ENCODE assay signal across 13 mouse cellular contexts in the genomic region with DNA sequence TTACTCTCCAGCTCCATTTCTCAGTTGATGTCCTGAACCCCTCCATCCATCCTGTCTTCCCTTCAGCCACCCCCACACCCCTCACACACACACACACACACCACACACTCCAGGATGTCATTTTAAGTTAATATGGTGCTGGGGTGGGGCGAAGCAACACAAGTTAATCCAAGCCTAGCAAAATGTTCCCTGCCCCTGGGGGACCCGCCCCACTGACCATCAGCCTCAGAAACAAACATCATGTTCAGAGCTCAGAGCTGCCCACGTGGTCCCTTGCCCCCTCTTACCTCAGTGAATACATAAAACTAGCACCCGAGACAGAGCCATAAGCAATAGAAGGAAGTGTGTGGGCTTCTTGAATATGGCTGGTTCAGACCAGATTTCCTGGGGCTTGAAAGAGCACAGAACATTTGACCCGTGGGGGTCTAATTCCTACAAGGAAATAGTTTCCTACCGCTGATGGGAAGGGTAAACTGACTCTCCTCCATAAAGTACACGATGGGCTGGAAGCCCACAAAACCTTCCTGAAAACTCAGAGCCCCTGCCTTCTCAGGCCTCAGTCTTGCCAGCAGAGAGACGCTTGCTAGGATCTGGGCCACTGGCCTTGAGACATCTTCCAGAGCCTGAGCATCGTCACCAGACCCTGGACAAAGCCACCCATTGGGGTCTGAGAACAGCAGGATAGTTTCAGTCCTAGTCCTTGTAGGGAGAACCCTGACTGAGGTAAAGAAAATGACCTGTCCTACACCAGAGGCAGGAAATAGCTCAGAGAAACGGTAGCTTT. TPM values are rescaled to one million over a fixed set of nuclear protein-coding genes. Genes with fewer than 3 reads are reported as not detected.
DNase-seq lines count a peak whose midpoint lies in the region; ATAC-seq and TF ChIP-seq lines count a peak whose summit lies in the region.
"Had no signal": no experiment of that assay in that cellular context is flagged by ENCODE, and none has a peak within 500 bp of the region (broad histone marks: within the 10 kb centered on the region; RNA-seq: fewer than 3 reads in every experiment).

No protein-coding gene starts in this region.

- peak overlapping the region; percentile 89 for H3K27ac ChIP-seq in heart, embryonic 15.5 days
- H3K27ac ChIP-seq in heart, embryonic 10.5 days, result no peak overlapping the region; the same call in 1 of the 2 replicates
- 0 out of 2 replicates have a peak overlapping the region, but pooled peaks have one; percentile 14 for H3K27ac ChIP-seq in testis, adult 2 months (ENCODE audit: control insufficient read depth, insufficient read depth, low read depth, low read length)

- peaks cover 3% of the 10 kb centered on the region; the same call in 1 of the 2 replicates for H3K36me3 ChIP-seq in heart, embryonic 15.5 days
- peaks cover 16% of the 10 kb centered on the region; the same call in 1 of the 2 replicates for H3K36me3 ChIP-seq in heart, embryonic 10.5 days
- no peaks in the 10 kb centered on the region; the same call in 1 of the 2 replicates for H3K36me3 ChIP-seq in testis, adult 2 months (ENCODE audit: control insufficient read depth, insufficient read depth, low read length)

- ATAC-seq in heart, embryonic 15.5 days (replicated peaks; ENCODE audit: insufficient number of reproducible peaks, insufficient read depth, low FRiP score, low read depth), result no peak
- ATAC-seq in megakaryocyte-erythroid progenitor cell, adult 5-6 weeks (replicated peaks; ENCODE audit: low FRiP score, low TSS enrichment, poor library complexity, severe bottlenecking), result no peak

- no peak for TF ChIP-seq POLR2A in testis, adult 2 months (IDR thresholded peaks at IDR 0.05; ENCODE audit: control insufficient read depth, low read depth, low read length)

- H3K4me1 ChIP-seq in heart, embryonic 15.5 days (replicated peaks), result peaks cover 91% of the 10 kb centered on the region
- H3K4me1 ChIP-seq in heart, embryonic 10.5 days, result peaks cover 88% of the 10 kb centered on the region
- H3K4me1 ChIP-seq in testis, adult 2 months (ENCODE audit: control insufficient read depth, insufficient read depth, low read length), result peaks cover 11% of the 10 kb centered on the region

- H3K4me2 ChIP-seq in heart, embryonic 15.5 days, result no peak overlapping the region

- peak; percentile 2 for DNase-seq in adrenal gland, postnatal 10 days
- DNase-seq in adrenal gland, postnatal 14 days, result no peak
- DNase-seq in heart, embryonic 10.5 days (ENCODE audit: low spot score), result no peak
- DNase-seq in testis, postnatal 10 days (ENCODE audit: low spot score), result no peak
- DNase-seq in right cerebral cortex, postnatal 14 days, result no peak
- DNase-seq: forebrain, postnatal 0 days; thymus, adult 18-20 months had no signal

- no peak overlapping the region for H3K4me3 ChIP-seq in heart, embryonic 15.5 days
- H3K4me3 ChIP-seq in heart, embryonic 10.5 days, result no peak overlapping the region
- H3K4me3 ChIP-seq in testis, adult 2 months (ENCODE audit: control insufficient read depth, low read depth, low read length), result no peak overlapping the region

- WGBS in heart, embryonic 15.5 days, result 63% methylated on average over 10 of the region's 10 CpGs
- WGBS in heart, embryonic 10.5 days, result 70% methylated on average over 10 of the region's 10 CpGs

- no peak overlapping the region for H3K9ac ChIP-seq in heart, embryonic 15.5 days
- H3K9ac ChIP-seq: forebrain, postnatal 0 days had no signal

- no peaks in the 10 kb centered on the region for H3K27me3 ChIP-seq in heart, embryonic 15.5 days
- H3K27me3 ChIP-seq in heart, embryonic 10.5 days (ENCODE audit: insufficient read depth, poor library complexity, severe bottlenecking), result peaks cover 11% of the 10 kb centered on the region; the same call in 1 of the 2 replicates
- no peaks in the 10 kb centered on the region for H3K27me3 ChIP-seq in testis, adult 2 months (ENCODE audit: control insufficient read depth, insufficient read depth, low read length)

- no peaks in the 10 kb centered on the region for H3K9me3 ChIP-seq in heart, embryonic 15.5 days (replicated peaks)
- no peaks in the 10 kb centered on the region for H3K9me3 ChIP-seq in heart, embryonic 10.5 days
- H3K9me3 ChIP-seq: G1E had no signal

- TF ChIP-seq CTCF in testis, adult 2 months (IDR thresholded peaks at IDR 0.05; ENCODE audit: control insufficient read depth, insufficient read depth, insufficient replicate concordance, low read depth, low read length), result no peak

RNA-seq across cellular contexts. Expression of gene Usp2, which starts 13.4 kb away (rescaled TPM):
- 10 to 100 TPM; 36.4 to 52.2 TPM for total RNA-seq in adrenal gland, postnatal 10 days (2021)
- 49.5 and 54.9 TPM in 2 replicates for total RNA-seq in adrenal gland, postnatal 14 days (2021)
- 69.9 and 74.9 TPM in 2 replicates for polyA plus RNA-seq in heart, embryonic 15.5 days (2015; fragmentation: Nextera tagmentation; extraction: Ambion mirVana)
- polyA plus RNA-seq in heart, embryonic 10.5 days (2016; fragmentation: Nextera tagmentation; extraction: Ambion mirVana), result 36.1 and 59.0 TPM in 2 replicates
- polyA plus RNA-seq in testis, adult 2 months (2012; rRNA removed), result 597 and 615 TPM in 2 replicates
- total RNA-seq in megakaryocyte-erythroid progenitor cell, adult 5-6 weeks (2014; fragmentation: Nextera tagmentation), result 0.35 and 2.1 TPM in 2 replicates
- 0.15 and 1.8 TPM in 2 replicates for total RNA-seq in megakaryocyte-erythroid progenitor cell, adult 5-6 weeks (2017)

RNA-seq across cellular contexts. Expression of gene Mfrp, which starts 21.3 kb away (rescaled TPM):
- total RNA-seq in adrenal gland, postnatal 10 days (2021), result under 1 TPM in 1 of 2 experiments, not detected in 1; 0.30 TPM
- not detected in 2 replicates for total RNA-seq in adrenal gland, postnatal 14 days (2021)
- polyA plus RNA-seq in heart, embryonic 15.5 days (2015; fragmentation: Nextera tagmentation; extraction: Ambion mirVana), result not detected in 2 replicates
- polyA plus RNA-seq in heart, embryonic 10.5 days (2016; fragmentation: Nextera tagmentation; extraction: Ambion mirVana), result 0.21 TPM in 1 of 2 replicates, not detected in the other
- 1.4 and 3.4 TPM in 2 replicates for polyA plus RNA-seq in testis, adult 2 months (2012; rRNA removed)
- total RNA-seq in megakaryocyte-erythroid progenitor cell, adult 5-6 weeks (2014; fragmentation: Nextera tagmentation), result 0.30 TPM in 1 of 2 replicates, not detected in the other
- total RNA-seq in megakaryocyte-erythroid progenitor cell, adult 5-6 weeks (2017), result not detected in 2 replicates
- total RNA-seq: G1E; hematopoietic stem cell, adult 5-6 weeks had no signal
- polyA plus RNA-seq: G1E had no signal

RNA-seq across cellular contexts. Expression of gene C1qtnf5, which starts 26.9 kb away (rescaled TPM):
- 10 to 100 TPM; 16.7 to 21.9 TPM for total RNA-seq in adrenal gland, postnatal 10 days (2021)
- 11.1 and 14.9 TPM in 2 replicates for total RNA-seq in adrenal gland, postnatal 14 days (2021)
- polyA plus RNA-seq in heart, embryonic 15.5 days (2015; fragmentation: Nextera tagmentation; extraction: Ambion mirVana), result 3.8 TPM in 2 replicates
- 0.50 TPM in 1 of 2 replicates, not detected in the other for polyA plus RNA-seq in heart, embryonic 10.5 days (2016; fragmentation: Nextera tagmentation; extraction: Ambion mirVana)
- polyA plus RNA-seq in testis, adult 2 months (2012; rRNA removed), result 2.0 and 3.1 TPM in 2 replicates
- total RNA-seq in megakaryocyte-erythroid progenitor cell, adult 5-6 weeks (2014; fragmentation: Nextera tagmentation), result not detected in 2 replicates
- total RNA-seq in megakaryocyte-erythroid progenitor cell, adult 5-6 weeks (2017), result not detected in 2 replicates
- total RNA-seq: G1E; hematopoietic stem cell, adult 5-6 weeks had no signal

RNA-seq across cellular contexts. Expression of gene Gm49380, which starts 33.1 kb away (rescaled TPM):
- under 1 TPM in 1 of 2 experiments, not detected in 1; 0.51 TPM for total RNA-seq in adrenal gland, postnatal 10 days (2021)
- total RNA-seq in adrenal gland, postnatal 14 days (2021), result 0.15 and 0.52 TPM in 2 replicates
- 0.05 and 0.13 TPM in 2 replicates for polyA plus RNA-seq in heart, embryonic 15.5 days (2015; fragmentation: Nextera tagmentation; extraction: Ambion mirVana)
- polyA plus RNA-seq in heart, embryonic 10.5 days (2016; fragmentation: Nextera tagmentation; extraction: Ambion mirVana), result 0.07 and 0.18 TPM in 2 replicates
- 1.2 and 1.6 TPM in 2 replicates for polyA plus RNA-seq in testis, adult 2 months (2012; rRNA removed)
- not detected in 2 replicates for total RNA-seq in megakaryocyte-erythroid progenitor cell, adult 5-6 weeks (2014; fragmentation: Nextera tagmentation)
- total RNA-seq in megakaryocyte-erythroid progenitor cell, adult 5-6 weeks (2017), result not detected in 2 replicates
- total RNA-seq: hematopoietic stem cell, adult 5-6 weeks; midbrain, postnatal 0 days had no signal
- polyA plus RNA-seq: forebrain, postnatal 0 days; G1E had no signal

RNA-seq across cellular contexts. Expression of gene Rnf26, which starts 33.1 kb away (rescaled TPM):
- 10 to 100 TPM; 29.3 to 35.5 TPM for total RNA-seq in adrenal gland, postnatal 10 days (2021)
- 27.5 and 31.8 TPM in 2 replicates for total RNA-seq in adrenal gland, postnatal 14 days (2021)
- 28.7 and 39.9 TPM in 2 replicates for polyA plus RNA-seq in heart, embryonic 15.5 days (2015; fragmentation: Nextera tagmentation; extraction: Ambion mirVana)
- polyA plus RNA-seq in heart, embryonic 10.5 days (2016; fragmentation: Nextera tagmentation; extraction: Ambion mirVana), result 53.6 and 55.8 TPM in 2 replicates
- polyA plus RNA-seq in testis, adult 2 months (2012; rRNA removed), result 37.5 and 38.3 TPM in 2 replicates
- 46.0 and 52.5 TPM in 2 replicates for total RNA-seq in megakaryocyte-erythroid progenitor cell, adult 5-6 weeks (2014; fragmentation: Nextera tagmentation)
- total RNA-seq in megakaryocyte-erythroid progenitor cell, adult 5-6 weeks (2017), result 13.5 and 20.9 TPM in 2 replicates

Comparison
In these comparisons a context has a peak if more than half of its experiments do, and no peak if none do; other contexts are left out.
1. RNA of gene Usp2, which starts 13.4 kb away (total RNA-seq): 36.4 to 52.2 TPM in adrenal gland, postnatal 10 days and 49.5 to 54.9 TPM in adrenal gland, postnatal 14 days; 0.15 to 2.1 TPM in megakaryocyte-erythroid progenitor cell, adult 5-6 weeks; every median in the first group is over 10 times any median in the second.
2. RNA of gene C1qtnf5, which starts 26.9 kb away (total RNA-seq): 16.7 to 21.9 TPM in adrenal gland, postnatal 10 days and 11.1 to 14.9 TPM in adrenal gland, postnatal 14 days; not detected in megakaryocyte-erythroid progenitor cell, adult 5-6 weeks; every median in the first group is over 10 times any median in the second.